In the genomic region with DNA sequence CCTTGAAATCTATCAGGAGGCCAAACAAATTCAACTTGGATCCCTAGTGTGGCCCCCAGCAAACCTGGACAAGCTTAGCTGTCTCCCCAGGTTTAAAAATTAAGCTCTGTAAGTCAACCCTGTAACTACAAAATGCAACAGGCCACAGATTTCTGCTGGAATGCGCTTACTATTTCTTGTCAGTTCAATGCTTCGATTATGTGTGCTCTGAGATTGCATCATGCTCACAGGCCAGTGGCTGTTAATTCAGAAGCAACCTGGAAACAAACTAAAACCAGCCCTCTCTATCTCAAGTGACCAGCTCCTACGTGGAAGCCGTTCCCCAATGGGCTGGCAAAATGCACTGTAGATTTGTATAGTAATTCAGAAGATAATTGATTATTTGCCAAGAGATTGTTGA, we compare ENCODE assay signal across 21 mouse cellular contexts.
DNase-seq lines count a peak whose midpoint lies in the region; ATAC-seq and TF ChIP-seq lines count a peak whose summit lies in the region.
"Had no signal": no experiment of that assay in that cellular context is flagged by ENCODE, and none has a peak within 500 bp of the region (broad histone marks: within the 10 kb centered on the region; RNA-seq: fewer than 3 reads in every experiment).

No protein-coding gene starts in this region.

- no peak for DNase-seq in liver
- no peak for DNase-seq in midbrain, postnatal 0 days (ENCODE audit: low spot score)
- DNase-seq in NIH3T3 (ENCODE audit: low read depth), result peak; percentile 3
- DNase-seq in testis, postnatal 14 days (ENCODE audit: low spot score), result no peak
- DNase-seq: adrenal gland, postnatal 10 days; adrenal gland, postnatal 36 days; cerebellum, adult 18-20 months; cerebellum, adult 9-10 months; cerebellum, postnatal 14 days; forebrain, postnatal 0 days; gastrocnemius, adult 2 months; gastrocnemius, postnatal 14 days; heart, adult 11 months had no signal

- H3K4me2 ChIP-seq in liver, embryonic 16.5 days (ENCODE audit: low read depth, low read length), result no peak overlapping the region
- no peak overlapping the region for H3K4me2 ChIP-seq in midbrain, embryonic 16.5 days (ENCODE audit: low read length)
- no peak overlapping the region for H3K4me2 ChIP-seq in midbrain, postnatal 0 days (ENCODE audit: low read depth, low read length, poor library complexity, severe bottlenecking)
- H3K4me2 ChIP-seq: heart, embryonic 11.5 days; hindbrain, embryonic 12.5 days; hindbrain, embryonic 15.5 days had no signal

- H3K9me3 ChIP-seq in liver, embryonic 16.5 days (replicated peaks; ENCODE audit: control insufficient read depth, low read length), result no peaks in the 10 kb centered on the region
- H3K9me3 ChIP-seq in midbrain, embryonic 16.5 days (replicated peaks; ENCODE audit: control insufficient read depth, low read length, poor library complexity, severe bottlenecking), result no peaks in the 10 kb centered on the region
- no peaks in the 10 kb centered on the region for H3K9me3 ChIP-seq in midbrain, postnatal 0 days (ENCODE audit: low read length)
- H3K9me3 ChIP-seq: hindbrain, embryonic 12.5 days; hindbrain, embryonic 15.5 days had no signal

- no peaks in the 10 kb centered on the region for H3K27me3 ChIP-seq in liver, embryonic 16.5 days (ENCODE audit: control insufficient read depth, insufficient read depth, low read depth, low read length)
- H3K27me3 ChIP-seq in midbrain, embryonic 16.5 days (ENCODE audit: control insufficient read depth, insufficient read depth, low read depth, low read length), result no peaks in the 10 kb centered on the region
- H3K27me3 ChIP-seq in midbrain, postnatal 0 days (ENCODE audit: insufficient read depth, low read length), result no peaks in the 10 kb centered on the region
- H3K27me3 ChIP-seq: hindbrain, embryonic 12.5 days; hindbrain, embryonic 15.5 days had no signal

- ATAC-seq in liver, embryonic 16.5 days (ENCODE audit: low read depth), result peak; percentile 35; the same call in 1 of the 2 replicates
- no peak for ATAC-seq in midbrain, embryonic 16.5 days
- no peak for ATAC-seq in midbrain, postnatal 0 days (ENCODE audit: low FRiP score)
- ATAC-seq: CD4-positive, CD25-positive, alpha-beta regulatory T cell, adult 4 months; forebrain, embryonic 14.5 days; forebrain, postnatal 0 days; Patski had no signal

- WGBS in liver, embryonic 16.5 days (ENCODE audit: insufficient replicate concordance), result 51% methylated on average over 4 of the region's 4 CpGs
- WGBS in midbrain, embryonic 16.5 days, result 77% methylated on average over 4 of the region's 4 CpGs
- WGBS in midbrain, postnatal 0 days, result 75% methylated on average over 4 of the region's 4 CpGs

- no peak for TF ChIP-seq CTCF in midbrain, postnatal 0 days (IDR thresholded peaks at IDR 0.05)

- H3K4me3 ChIP-seq in liver, embryonic 16.5 days (ENCODE audit: low read depth, low read length), result no peak overlapping the region
- H3K4me3 ChIP-seq in midbrain, embryonic 16.5 days (ENCODE audit: low read depth, low read length), result no peak overlapping the region
- H3K4me3 ChIP-seq in midbrain, postnatal 0 days (ENCODE audit: low read depth, low read length), result no peak overlapping the region
- H3K4me3 ChIP-seq: gastrocnemius, adult 2 months; hindbrain, embryonic 12.5 days; hindbrain, embryonic 15.5 days had no signal

- H3K36me3 ChIP-seq in liver, embryonic 16.5 days (ENCODE audit: control insufficient read depth, insufficient read depth), result no peaks in the 10 kb centered on the region
- no peaks in the 10 kb centered on the region for H3K36me3 ChIP-seq in midbrain, embryonic 16.5 days (ENCODE audit: control insufficient read depth, insufficient read depth, low read length)
- no peaks in the 10 kb centered on the region for H3K36me3 ChIP-seq in midbrain, postnatal 0 days (ENCODE audit: insufficient read depth, low read length)
- H3K36me3 ChIP-seq: hindbrain, embryonic 12.5 days; hindbrain, embryonic 15.5 days had no signal

- H3K9ac ChIP-seq in liver, embryonic 16.5 days (ENCODE audit: low read depth, low read length), result no peak overlapping the region
- H3K9ac ChIP-seq in midbrain, embryonic 16.5 days (ENCODE audit: low read depth, low read length), result no peak overlapping the region
- H3K9ac ChIP-seq in midbrain, postnatal 0 days (replicated peaks; ENCODE audit: low read length, poor library complexity, severe bottlenecking), result no peak overlapping the region
- H3K9ac ChIP-seq: forebrain, postnatal 0 days; hindbrain, embryonic 12.5 days; hindbrain, embryonic 15.5 days had no signal

- no peaks in the 10 kb centered on the region for H3K4me1 ChIP-seq in liver, embryonic 16.5 days (ENCODE audit: control insufficient read depth, low read depth, low read length)
- peaks cover 5% of the 10 kb centered on the region; the same call in 1 of the 2 replicates for H3K4me1 ChIP-seq in midbrain, embryonic 16.5 days (ENCODE audit: control insufficient read depth, insufficient read depth, low read length)
- H3K4me1 ChIP-seq in midbrain, postnatal 0 days (ENCODE audit: insufficient read depth, low read length), result no peaks in the 10 kb centered on the region
- H3K4me1 ChIP-seq: hindbrain, embryonic 15.5 days had no signal

- H3K27ac ChIP-seq in liver, embryonic 16.5 days (ENCODE audit: low read length), result no peak overlapping the region
- peak overlapping the region; percentile 11; the same call in 1 of the 2 replicates for H3K27ac ChIP-seq in midbrain, embryonic 16.5 days (ENCODE audit: low read length)
- H3K27ac ChIP-seq in midbrain, postnatal 0 days (ENCODE audit: low read depth, low read length), result no peak overlapping the region
- H3K27ac ChIP-seq: gastrocnemius, adult 2 months; hindbrain, embryonic 12.5 days; hindbrain, embryonic 15.5 days had no signal
